Mouse (Mus musculus) thymus, postnatal 0 days (tissue): ENCODE data around the gene Zfp866. TPM values are rescaled to one million over a fixed set of nuclear protein-coding genes. Genes with fewer than 3 reads are reported as not detected.

Source experiments
- DNase-seq: peaks from one replicate; pipeline ENCODE4 v3.0.0-alpha.2; 2015; ENCODE audit warnings: low spot score
- polyA plus RNA-seq: library from polyadenylated mRNA; unstranded; fragments of >200 nt; fragmentation: Nextera tagmentation; extraction: Ambion mirVana; gene quantifications from 2 replicates; pipeline ENCODE4 v1.2.1, GENCODE M21; 2015

Zfp866 gene
- polyA plus RNA-seq, 1 experiment from 2014 or later, result 22.1 TPM

GRCm38 (mm10) chr8:69735495-69735894 is 55.5 kb downstream of the Zfp866 start:
- DNase-seq, result no peak

GRCm38 (mm10) chr8:69717232-69717580 is 73.8 kb downstream of the Zfp866 start:
- DNase-seq, result no peak

- DNase-seq, result peak; percentile 98
These were observed 74.4 kb downstream of the Zfp866 start for GRCm38 (mm10) chr8:69716403-69717231.

DNA sequence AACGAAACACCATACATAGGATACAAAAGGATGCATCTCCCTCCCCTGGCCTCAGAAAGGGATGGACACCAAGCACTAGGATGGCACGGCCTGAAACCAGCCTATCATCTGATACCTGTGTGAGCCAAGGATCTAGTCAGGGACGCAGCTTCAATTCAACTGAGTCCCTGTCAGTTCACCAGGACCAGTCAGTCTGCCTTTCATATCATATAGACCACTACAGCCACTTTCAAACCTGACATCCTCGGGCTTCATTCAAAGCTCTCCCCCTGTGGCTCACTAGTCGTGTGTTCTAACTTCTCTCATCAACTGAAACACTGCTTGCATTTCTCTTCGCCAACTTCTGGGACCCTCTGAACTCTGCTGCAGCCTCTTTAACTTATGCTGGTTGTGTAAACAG is 75.6 kb downstream of the Zfp866 start:
- no peak for DNase-seq

DNA sequence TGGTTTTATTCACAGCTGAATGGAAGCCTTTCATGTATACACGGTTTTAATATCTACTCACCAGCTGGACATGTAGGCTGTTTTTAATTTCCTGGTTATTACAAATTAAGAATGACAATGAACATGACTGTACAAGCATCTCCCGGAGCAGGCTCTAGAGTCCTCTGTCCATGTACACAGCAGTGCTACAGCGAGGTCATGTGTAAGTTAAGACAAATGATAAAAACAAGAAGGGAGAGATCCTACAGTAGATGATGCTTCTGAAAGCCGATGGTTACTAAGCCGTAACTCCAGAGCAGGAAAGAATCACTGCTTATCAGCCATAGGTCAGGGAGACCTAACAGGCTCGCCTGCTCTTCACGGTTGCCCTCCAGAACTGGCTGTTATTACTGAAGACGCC is 77.5 kb downstream of the Zfp866 start:
- DNase-seq, result no peak

Other genes starting within 250 kb of the Zfp866 start
- gene Zfp868, start 165.6 kb downstream of the Zfp866 start, polyA plus RNA-seq, result 20.1 and 20.7 TPM in 2 replicates
- gene Zfp964, start 136.7 kb downstream of the Zfp866 start, polyA plus RNA-seq, result 0.48 and 0.54 TPM in 2 replicates
- 23.7 and 26.3 TPM in 2 replicates for gene Zfp869, start 80.5 kb downstream of the Zfp866 start, polyA plus RNA-seq
- gene Zfp963, start 41.2 kb downstream of the Zfp866 start, polyA plus RNA-seq, result 5.3 and 5.4 TPM in 2 replicates
- gene Gm20422, start 16.3 kb downstream of the Zfp866 start, polyA plus RNA-seq, result 0.33 and 1.3 TPM in 2 replicates
- gene Atp13a1, start within 50 bp of the Zfp866 start, polyA plus RNA-seq, result 37.2 and 39.2 TPM in 2 replicates
- gene Gmip, start 17.5 kb upstream of the Zfp866 start, polyA plus RNA-seq, result 30.9 and 35.0 TPM in 2 replicates
- gene Lpar2, start 31.3 kb upstream of the Zfp866 start, polyA plus RNA-seq, result 0.31 and 0.53 TPM in 2 replicates
- 15.1 and 18.3 TPM in 2 replicates for gene Pbx4, start 41.3 kb upstream of the Zfp866 start, polyA plus RNA-seq
- 0.09 and 0.16 TPM in 2 replicates for gene Cilp2, start 96.5 kb upstream of the Zfp866 start, polyA plus RNA-seq
- 5.0 and 5.1 TPM in 2 replicates for gene Tssk6, start 111.0 kb upstream of the Zfp866 start, polyA plus RNA-seq
- gene Ndufa13, start 111.4 kb upstream of the Zfp866 start, polyA plus RNA-seq, result 228 and 241 TPM in 2 replicates
- 3.7 and 4.0 TPM in 2 replicates for gene Yjefn3, start 111.5 kb upstream of the Zfp866 start, polyA plus RNA-seq
- gene Gatad2a, start 205.2 kb upstream of the Zfp866 start, polyA plus RNA-seq, result 60.6 and 60.8 TPM in 2 replicates